Mouse (Mus musculus): ENCODE measurements at regions not wholly inside any gene's neighbourhood (a gene's known extent, or its start where the extent isn't known, plus 50 kb on each side); places are given as distances from the start of the nearest gene placed in this dataset.

GRCm38 (mm10) chr12:39493578-39494218 lies 544.1 kb downstream of the Arl4a start:
- no peak for TF ChIP-seq EP300 (IDR thresholded peaks at IDR 0.05; ENCODE audit: insufficient read depth, low read depth, low read length)
- TF ChIP-seq CTCF (IDR thresholded peaks at IDR 0.05) = peak; percentile 54
- TF ChIP-seq POLR2A (IDR thresholded peaks at IDR 0.05; ENCODE audit: insufficient read depth, low read depth, low read length) = no peak
